Mouse (Mus musculus): ENCODE data around the gene Asb4.

Asb4 gene

DNA sequence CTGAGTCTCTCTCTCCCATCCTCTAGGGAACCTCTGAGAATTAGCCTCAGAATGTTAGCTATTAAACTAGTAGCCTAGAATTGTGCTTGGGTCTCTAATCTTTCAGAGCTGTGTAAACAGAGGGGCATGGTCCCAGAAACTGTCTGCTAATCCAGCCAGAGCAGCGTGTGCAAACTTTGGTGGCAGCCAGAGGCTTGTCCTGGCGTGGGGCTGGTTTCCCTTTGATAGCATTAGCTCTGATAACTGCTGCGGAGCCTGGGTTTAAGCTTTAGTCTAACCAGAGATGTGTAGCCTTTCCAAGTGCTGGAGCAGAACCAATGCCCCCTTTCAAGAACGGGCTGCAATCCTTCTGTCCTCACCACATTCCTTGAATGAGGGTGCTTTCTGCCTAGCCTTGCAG, 11.8 kb downstream of the Asb4 start:
- no peak for DNase-seq (ENCODE audit: low read depth, low spot score)

DNA sequence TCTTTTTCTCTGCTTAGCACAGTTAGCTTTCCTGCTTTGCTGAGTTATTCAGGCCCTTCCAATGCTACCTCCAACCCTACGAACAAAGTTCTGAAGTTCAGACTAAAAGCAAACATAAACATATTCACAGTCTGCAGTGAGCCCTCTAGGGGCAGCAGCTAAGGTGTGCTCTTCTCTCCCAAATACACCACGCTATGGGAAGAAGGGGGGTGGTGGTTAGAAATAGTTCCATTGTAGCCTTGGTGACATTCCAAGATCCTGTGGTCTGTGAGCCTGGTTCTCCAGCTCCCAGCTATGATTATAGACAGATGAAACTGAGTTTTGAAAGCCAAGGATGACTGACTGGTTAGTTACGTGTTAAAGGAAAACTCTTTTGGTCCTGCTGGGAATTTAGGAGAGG, 13.6 kb downstream of the Asb4 start:
- no peak for DNase-seq (ENCODE audit: low read depth, low spot score)

DNA sequence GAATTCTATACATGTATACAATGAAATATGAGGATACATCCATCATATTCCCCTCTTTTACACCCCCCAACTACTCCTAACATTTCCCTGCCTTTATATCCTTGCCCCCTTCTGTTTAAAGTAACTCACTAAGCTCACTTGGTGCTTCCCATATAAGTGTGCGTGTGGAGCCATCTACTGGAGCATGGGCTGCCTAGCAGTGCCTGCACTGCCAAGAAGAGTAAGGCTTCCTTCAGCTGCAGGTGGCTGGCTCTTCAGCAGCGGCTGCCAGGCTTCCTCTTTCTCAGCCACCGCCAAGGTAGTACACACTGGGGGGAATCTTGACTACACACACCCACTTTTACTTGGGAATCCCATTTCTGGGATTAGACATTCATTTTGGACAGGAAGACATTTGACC, 18.2 kb downstream of the Asb4 start:
- peak; percentile 61 for DNase-seq (ENCODE audit: low read depth, low spot score)

DNA sequence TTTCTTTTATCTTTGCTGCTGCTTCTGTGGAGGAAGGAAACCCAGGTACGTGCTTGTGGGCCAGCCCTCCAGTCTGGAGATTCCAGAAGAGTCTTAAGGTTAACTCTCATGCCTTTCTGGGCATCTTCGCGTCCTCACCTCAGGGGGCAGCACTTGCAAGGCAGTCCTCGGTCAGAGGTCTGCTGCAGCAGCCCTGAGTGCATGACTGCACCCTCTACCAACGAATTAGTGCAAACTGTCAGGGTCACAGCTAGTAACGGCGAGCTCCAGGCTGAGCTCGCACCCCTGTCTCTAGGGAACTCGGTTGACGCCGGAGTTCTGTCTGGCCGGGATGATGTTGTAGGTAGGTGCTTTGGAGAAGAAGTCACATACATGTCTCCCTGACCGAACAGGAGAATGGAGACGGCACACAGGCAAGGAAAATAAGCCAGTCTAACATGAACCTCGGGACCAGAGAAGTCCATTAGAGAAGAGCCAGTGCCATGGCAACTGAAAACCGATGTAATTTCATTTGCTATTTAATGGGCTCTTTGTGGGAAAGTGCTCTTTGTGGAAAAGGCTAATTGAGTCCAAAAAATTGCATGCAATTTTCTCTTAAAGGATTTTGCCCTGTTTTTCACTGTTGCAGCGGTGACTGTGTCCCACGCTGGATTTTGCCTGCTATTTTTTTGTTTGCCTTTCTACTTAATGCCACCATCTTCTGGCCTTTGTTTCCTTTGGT, 20.1 kb downstream of the Asb4 start:
- no peak for DNase-seq (ENCODE audit: low read depth, low spot score)

DNA sequence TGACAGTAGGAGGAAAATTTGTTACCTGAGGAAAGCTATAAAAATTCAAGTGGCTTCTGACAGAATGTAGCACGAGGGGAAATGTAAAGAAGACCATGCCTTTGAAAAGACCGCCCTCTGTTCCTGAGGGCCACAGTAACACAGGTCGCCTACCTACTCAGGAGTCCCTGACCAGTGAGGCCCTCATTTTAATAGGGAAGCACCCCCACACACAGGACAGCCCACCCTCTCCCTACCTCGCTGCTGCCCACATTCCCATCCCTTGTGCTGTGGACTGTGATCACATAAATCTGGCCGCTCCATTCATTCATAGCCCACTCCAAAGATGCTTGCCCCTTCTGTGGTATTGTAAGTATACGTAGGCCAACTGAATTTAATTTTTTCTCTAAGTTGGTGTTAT, 20.8 kb downstream of the Asb4 start:
- DNase-seq (ENCODE audit: low read depth, low spot score) = no peak

DNA sequence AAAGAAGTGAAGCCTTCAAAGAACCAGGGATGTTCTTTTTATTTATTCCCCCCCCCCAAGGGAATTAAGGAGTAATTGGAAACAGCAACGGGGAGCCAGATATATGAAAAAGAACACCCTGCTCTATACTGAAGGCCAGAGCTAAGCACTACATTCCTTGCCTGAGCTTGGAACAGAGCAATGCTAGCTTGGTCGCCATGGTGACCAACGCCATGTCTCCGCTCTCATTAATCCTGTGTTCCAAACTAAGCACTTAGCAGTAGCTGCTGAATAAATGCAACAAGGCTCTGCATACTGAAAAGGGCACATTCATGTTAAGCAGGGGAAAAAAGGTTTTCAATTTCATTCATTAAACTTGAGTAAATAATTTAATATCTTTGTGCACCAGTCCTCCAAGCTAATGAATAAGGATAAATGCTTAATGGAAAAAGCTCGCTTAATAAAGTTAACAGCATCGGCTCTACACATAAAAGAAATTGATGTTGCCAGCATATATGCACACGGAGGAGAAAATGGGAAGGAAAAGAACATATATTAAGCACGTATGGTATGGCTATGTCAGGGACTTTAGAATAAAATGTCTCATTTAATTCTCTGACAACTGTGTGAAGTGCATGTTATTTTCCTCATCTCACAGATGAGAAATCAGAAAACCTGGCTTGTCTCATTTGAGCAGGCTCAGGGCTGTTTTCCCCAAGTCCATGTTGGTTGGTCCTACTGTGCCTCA, 25.4 kb downstream of the Asb4 start:
- peak; percentile 44 for DNase-seq (ENCODE audit: low read depth, low spot score)

DNA sequence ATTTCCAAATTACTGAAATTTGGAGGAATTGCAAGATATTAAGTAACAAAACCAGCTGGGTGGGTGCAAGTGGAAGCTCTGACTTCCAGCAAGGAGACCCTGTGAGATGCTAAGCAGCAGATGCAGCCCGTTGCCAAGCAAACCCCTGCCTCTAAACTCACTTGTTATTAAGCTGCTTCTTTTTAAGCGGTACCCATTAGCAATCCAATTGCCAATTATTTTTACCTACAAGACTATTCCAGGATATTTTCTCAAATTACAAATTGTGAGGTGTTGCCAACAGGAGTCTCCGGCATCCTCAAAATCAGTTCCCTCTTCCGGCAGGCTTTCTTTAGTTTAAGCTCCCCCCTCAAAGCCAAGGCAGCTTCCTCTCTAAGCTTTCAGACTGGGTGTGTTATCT, 26.5 kb downstream of the Asb4 start:
- no peak for DNase-seq (ENCODE audit: low read depth, low spot score)

DNA sequence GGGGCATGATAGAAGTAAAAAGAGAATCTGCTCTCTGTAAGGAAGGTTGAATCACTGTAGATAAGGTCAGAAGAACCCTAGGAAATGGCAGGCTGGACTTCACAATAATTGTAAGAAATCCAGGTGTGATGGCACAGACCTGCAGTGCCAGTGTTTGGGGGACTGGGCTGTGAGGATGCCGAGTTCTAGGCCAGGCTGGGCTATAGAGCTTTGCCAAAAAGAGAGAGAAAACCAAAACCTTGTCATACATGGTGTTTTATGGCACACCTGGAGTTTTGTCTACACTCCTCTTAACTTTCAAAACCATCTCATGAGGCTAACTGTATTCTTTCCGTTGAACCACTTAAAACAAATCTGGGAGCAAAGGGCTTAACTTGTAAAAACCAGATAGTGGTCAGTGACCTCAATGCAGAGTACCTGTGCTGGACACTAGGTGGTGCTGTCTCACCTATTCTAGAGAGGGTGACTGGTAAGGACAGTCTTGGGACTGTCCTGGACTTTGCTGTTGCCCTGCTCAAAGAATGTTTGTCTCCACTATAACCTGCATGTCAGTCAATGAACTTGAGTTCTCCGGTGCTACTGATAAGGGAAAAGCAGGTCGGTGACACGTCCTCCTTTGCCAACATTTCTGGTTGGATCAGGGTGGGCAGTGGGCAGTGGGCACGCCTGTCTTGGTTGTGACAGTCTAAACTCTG, 27.7 kb downstream of the Asb4 start:
- peak; percentile 36 for DNase-seq (ENCODE audit: low read depth, low spot score)

DNA sequence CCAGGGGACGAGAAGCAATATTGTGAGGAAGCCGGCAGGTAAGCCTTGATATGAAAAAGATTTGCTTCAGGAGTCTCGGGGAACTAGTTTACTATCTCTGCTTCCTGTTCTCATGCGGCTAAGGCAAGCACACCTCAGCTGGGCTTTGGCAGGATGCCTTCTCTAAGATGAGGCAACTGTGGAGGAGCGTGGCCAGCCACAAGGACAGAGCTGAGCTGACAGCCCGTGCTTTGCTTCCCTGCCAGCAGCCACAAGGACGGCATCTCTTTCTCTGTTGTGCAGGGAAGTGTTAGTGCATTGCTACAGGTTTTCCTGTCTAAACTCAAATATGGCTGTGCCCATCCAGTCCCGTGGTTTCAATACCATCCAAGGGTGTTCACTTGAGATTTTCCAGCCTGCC, 30.1 kb downstream of the Asb4 start:
- DNase-seq (ENCODE audit: low read depth, low spot score) = no peak

DNA sequence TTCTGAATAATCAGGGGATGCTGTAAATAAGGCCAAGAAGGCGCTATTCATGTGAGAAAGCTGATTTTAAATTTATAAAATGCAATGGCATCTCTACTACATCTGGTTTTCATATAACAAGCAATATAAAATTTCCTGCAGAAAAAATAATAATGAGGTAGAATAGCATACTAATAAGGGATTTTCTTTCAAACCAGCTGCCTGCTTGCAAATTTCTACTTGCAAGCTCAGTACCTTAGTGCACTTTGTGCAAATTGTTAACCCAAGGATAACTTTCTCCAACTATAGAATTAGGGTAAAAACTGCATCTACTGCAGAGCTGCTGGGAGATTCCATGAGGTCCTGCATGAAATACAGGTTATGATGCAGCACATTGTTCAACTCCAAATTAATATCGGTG, 38.3 kb downstream of the Asb4 start:
- no peak for DNase-seq (ENCODE audit: low read depth, low spot score)

DNA sequence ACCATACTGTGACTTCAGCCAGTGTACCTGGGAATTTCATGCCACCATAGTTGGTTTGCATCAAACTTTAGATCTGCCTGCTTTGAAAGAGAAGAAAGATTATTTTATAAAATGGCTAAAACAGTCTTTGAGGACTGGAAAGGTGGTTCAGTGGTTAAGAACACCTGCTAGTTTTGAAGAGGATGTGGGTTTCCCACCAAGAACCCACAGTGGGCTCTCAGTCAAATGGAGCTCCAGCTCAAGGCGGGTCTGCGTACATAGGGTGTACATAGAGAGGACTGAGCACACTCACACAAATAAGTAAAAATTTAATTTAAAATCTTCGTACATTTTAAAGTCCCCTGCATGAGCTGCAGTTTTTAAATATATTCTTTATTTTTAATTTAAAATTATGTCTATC, 39.2 kb downstream of the Asb4 start:
- no peak for DNase-seq (ENCODE audit: low read depth, low spot score)

DNA sequence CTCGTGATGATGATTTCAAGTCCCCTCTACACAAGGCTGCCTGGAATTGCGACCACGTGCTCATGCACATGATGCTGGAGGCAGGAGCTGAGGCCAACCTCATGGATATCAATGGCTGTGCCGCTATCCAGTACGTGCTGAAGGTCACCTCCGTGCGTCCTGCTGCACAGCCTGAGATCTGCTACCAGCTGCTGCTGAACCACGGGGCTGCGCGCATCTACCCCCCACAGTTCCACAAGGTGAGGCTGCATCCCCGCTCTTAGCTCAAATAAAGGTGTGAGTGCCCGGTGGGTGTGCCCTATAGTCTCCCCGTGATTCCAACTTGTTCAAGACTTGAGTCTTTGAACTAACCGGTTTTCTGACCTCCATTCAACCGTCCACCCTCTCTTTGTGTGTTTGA, 40.4 kb downstream of the Asb4 start:
- DNase-seq (ENCODE audit: low read depth, low spot score) = no peak

DNA sequence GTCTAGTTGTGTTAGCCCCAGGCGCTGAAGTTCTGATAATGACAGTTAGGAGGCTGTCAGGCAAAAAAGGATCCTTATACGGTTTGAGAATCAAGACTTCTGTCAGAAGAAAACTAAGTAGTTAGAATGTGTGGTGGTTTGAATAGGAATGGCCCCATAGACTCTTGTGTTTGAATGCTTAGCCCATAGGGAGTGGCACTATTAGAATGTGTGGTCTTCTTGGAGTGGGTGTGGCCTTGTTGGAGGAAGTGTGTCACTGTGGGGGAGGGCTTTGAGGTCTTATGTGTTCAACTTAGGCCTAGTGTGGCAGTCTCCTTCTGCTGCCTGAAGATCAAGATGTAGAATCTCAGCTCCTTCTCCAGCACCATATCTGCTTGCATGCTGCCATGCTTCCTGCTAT, 43.8 kb downstream of the Asb4 start:
- DNase-seq (ENCODE audit: low read depth, low spot score) = no peak

DNA sequence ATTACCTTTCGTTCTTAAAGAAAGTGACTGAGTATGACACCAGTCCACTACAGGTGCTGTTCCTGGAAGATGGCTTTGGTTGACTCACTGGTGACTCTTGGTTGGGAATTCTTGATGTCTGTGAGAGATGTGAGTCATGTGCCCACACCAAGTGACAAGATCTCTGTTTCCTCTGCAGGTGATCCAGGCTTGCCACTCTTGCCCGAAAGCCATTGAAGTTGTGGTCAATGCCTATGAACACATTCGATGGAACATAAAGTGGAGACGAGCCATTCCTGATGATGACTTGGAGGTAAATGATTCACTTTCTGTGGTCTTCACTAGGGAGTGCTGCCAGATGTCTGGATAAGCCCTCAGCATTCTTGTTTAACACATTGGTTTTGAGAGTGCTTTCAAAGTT, 46.4 kb downstream of the Asb4 start:
- no peak for DNase-seq (ENCODE audit: low read depth, low spot score)

DNA sequence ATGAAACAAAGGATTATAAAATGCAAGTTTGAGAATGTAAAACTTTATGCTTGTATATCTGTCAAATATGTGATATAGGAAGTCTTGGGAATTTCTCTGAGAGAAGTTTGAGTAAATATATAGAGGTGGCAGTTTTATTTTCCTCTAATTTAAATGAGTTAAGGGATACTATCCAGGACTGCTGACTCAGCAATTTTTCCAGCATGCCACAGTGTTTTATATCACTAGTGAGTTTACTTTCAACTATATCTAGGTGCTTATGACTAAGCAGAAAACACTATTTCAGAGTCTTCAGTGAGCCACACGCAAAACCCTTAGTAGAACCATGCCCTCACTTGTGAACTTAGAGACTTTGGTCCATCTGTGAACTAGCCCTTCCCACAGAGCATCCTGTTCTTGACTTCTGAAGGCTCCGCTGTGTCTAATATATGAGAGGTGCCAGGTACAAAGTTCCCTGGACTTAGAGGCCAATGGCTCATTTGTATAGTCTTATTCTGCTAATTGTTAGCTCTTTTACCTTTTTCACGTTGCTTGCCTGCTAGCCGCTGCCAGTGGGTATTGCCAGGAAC, 46.9 kb downstream of the Asb4 start:
- DNase-seq (ENCODE audit: low read depth, low spot score) = no peak

DNA sequence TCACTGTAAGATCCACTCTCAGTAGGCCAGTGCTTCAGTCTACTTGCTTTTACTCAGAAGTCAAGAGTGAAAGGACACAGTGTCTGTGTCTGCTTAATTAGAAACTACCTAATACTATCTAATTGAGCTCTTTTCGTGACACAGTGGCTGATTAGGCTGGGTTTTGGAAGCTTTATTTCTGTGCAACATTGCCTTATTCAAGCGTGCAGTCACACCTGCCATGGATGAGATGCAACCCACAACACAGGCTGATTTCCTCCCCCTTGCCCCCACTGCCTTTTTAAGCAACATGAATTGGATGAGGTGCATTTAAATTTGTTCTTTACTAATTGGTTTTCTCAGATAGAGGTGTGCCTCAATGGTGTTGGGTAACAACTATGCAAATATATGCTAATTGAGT, 50.7 kb downstream of the Asb4 start:
- no peak for DNase-seq (ENCODE audit: low read depth, low spot score)

DNA sequence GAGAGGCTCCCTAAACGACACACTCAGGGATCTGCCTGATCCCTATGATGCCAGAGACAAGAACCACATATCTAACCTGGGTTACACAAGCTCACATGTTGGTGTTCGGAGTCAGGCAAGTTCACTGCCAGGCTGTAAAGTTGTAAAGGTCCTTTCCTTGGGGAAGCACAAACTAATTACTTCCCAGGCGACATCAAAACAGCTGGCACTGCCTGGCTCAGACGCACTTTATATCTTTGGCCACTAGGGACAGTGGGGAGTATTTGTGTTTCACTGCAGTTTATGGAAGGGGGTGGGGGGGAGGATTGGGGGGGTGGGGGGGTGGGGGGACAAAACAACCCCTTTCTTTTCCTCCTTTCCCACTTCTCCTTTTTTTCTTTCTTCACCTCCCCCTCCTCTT, 54.6 kb downstream of the Asb4 start:
- DNase-seq (ENCODE audit: low read depth, low spot score) = no peak

DNA sequence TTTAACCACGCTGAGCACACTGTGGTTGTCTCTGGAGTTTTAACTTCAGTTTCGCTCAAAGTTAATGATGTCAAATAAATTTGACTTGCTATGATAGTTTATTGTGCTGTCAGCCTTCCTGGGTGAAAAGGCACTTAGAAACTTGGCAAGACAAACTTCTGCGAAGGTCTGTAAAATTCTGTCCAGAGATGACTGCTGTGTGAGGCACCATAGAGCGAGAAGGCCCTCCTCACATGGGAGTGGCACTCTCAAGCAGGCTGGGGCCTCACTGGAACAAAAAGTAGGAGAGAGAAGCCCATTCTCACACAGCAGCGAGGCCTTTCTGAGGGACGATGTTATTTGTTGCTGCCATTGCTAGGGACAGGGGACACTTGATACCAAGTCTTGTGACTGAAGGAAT, 58.0 kb downstream of the Asb4 start:
- no peak for DNase-seq (ENCODE audit: low read depth, low spot score)

DNA sequence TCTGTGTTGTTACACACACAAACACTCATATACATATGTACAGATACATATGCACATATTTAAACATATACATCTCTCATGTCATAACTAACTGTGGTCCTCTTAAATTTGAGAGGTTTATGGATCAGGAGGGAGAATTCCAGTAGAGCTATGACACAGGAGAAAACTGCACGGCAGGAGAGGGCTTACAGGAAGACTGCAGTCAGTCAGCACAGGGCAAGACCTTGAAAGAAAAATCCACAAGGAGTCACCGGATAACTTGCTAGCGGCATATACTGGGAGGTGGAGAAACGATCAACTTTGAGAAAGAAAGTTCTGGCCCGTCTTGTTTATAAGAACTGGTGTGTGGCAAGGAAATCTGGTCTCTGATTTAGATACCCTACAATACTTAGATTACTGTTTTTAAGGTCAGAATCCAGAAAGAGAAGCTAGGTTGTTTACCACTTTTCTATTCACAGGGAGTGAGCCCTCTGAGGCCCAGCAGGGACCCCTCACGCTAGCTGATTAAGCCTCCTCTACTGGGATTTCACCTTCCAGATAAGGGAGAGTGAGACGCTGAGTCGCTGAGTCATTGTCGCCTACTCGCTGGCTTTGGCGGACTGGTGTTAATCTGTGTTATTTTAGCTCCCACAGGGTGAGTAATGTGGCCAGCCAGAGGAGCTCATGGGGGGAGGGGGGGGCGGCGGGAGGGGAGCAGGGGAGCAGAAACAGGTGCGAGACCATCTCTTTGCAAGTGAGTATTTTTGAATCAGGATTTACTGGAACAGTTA, 59.3 kb downstream of the Asb4 start:
- no peak for DNase-seq (ENCODE audit: low read depth, low spot score)

DNA sequence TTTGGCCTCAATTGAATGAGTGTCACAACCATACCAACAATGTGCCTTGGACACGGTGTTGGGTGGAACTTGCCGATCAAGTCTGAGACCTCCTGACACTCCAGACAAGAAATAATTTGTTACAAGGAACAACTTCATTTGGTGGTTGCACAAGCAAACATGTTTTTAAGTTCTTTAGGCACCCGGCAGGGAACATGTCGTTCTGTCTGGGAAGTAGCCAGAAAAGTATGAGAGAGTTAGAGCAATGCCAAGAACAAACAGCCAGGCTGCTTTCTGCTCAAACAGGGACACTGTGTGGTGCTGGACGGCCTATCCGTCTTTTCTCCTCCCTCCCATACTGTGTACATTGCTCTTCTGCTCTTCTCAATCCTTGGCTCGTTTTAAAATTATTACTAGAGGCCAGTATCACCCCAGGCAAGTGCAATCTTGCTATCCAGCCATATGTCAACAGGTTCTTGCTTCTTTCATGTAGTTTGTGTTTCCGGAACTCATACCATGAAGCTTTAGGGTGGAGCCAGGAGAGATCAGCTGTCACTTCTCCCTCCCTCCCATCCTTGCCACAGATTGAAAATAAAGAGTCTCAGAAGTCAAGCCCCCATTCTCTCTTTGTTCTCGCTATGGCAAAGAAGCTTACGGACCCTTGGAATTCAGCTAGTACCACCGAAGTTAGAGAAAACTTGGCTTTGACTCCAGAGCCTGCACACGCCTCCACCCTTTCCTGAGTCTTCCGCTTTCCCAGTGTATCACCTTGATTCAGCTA, 60.1 kb downstream of the Asb4 start:
- no peak for DNase-seq (ENCODE audit: low read depth, low spot score)

DNA sequence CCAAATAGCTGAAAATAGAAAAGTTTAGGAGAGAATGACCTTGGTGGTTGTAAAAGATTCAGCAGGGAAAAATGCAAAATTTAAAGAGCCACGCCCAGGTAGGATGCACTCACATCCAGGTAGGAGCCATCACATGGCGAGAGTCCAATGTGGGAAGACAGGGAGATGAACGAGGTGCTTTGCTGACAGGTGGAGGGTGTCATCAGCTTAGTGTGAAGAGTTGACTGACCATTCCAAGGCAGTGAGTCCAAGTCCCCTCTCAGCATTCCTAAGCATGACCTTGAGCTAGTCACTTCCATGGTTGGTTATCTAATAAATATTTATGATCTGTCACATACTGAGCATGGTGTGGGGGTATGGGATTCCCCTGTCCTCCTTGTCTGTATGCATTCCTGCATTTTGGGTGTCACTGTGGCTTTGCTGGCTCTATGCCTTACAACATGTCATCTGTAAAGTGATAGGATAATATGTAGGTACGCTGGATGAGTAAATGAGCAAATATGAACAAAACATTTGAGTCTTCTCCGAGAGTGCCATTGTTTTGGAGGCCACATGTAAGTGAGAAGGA, 61.2 kb downstream of the Asb4 start:
- DNase-seq (ENCODE audit: low read depth, low spot score) = no peak
